Mouse (Mus musculus) ovary, postnatal 36 days (tissue): Measurements from ENCODE around the gene Sertad4.

Source experiments
- DNase-seq: peaks from one replicate; pipeline ENCODE4 v3.0.0; 2022; ENCODE audit warnings: low spot score, mixed read lengths

Sertad4 gene

DNA sequence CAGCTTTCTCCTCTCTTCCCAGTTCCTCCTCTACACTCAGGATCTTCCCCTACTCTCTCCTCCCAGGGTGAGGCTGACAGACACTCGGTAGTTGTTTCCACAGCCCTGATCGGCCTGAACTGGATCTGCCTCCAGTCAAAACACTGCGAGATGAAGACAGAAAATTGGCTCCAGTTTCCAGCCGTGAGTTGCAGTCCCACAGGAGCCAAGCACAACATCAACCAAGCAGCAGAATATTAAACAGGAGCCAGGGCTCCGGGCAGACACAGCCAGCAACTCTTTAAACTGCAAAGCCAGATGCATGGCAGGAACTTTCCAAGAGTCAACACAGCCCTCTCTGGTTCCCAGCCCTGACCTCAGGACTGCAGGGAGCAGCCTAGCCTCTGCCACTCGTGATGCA is 3.9 kb downstream of the Sertad4 start:
- peak; percentile 16 for DNase-seq

DNA sequence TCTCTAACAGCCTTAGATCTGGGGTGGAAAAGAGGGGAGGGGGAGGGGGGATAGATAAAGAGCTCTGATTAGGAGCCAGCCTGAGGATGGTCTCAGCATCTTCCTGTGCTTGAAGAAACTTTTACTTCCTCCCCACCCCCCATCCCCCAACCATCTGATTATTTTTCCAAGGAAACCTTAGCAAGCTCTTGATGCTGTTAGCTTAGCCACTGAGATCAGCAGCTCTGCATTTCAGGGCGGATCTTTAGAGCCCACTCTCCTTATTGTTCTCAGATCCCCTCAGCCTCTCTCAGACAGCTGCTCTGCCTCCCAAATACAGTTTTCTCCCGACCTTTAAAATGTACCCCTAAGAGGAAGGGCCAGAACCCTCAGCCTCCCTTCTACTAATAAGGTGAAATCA is 4.4 kb downstream of the Sertad4 start:
- DNase-seq = no peak

DNA sequence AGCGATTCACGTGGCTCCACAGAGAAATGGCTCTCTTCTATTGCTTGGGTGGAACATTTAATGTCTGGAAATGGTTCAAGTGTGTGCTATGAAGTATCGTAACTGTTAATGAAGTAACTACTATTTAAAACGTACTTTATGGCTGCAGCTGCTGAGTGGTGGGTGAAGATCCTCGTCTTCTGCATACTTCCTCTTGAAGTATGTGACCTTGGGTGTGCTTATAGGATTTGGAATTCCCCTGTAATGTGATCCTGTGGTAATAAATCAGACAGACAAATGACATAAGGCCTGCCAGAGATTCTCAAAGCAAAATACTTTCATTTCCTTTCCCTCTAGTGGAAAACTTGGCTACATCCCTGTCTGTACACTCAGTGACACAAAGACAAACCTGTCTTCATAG is 5.9 kb downstream of the Sertad4 start:
- DNase-seq = no peak

DNA sequence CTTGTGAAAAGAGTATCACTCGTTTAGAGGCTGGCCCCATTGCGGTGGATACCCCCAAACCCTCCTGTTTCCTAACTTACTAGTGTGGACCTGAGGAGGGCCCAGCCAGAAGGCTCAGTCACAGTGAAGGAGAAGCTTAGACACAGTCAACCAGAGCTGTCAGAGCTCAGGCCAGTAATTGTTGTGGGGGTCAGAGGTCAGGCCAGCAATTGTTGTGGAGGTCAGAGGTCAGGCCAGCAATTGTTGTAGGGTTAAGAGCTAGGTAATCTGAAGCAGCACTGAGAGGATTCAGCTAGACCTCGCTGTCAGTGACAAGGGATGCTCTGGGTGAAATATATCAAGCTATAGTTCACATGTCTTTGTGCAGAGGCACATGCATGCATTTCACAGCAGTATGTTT is 8.3 kb downstream of the Sertad4 start:
- DNase-seq = no peak

DNA sequence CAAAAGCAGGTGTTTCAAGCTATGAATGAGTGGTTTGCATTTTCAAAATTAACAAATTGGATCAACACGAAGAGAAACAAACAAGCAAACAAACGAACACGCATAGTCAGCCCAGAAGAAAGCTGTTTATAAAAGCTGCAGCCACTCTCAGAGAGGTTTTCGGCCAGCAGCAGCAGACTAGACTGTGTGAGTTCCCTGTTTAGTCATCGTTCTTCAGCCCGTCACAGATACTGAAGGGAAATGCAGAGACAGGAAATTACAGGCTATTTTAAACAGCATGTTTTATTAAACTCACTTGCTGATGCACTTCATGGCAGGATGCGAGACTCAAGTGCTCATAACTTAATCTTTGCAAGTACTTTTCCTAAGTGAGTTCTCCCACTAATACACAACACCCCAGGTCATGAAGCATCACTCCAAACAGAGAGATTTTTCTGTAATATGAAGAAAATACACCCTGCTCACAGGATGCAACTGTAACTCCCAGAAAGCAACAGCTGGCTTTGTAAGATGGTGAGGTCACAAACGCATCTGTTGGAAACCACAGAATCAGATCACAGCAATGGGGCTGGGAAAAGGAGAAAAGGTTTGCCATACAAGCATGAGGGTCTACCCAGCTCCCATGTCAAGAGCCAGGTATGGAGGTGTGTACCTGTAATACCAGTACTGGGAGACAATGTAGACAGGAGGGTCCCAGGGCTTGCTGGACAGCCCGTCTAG is 14.3 kb downstream of the Sertad4 start:
- DNase-seq = no peak

DNA sequence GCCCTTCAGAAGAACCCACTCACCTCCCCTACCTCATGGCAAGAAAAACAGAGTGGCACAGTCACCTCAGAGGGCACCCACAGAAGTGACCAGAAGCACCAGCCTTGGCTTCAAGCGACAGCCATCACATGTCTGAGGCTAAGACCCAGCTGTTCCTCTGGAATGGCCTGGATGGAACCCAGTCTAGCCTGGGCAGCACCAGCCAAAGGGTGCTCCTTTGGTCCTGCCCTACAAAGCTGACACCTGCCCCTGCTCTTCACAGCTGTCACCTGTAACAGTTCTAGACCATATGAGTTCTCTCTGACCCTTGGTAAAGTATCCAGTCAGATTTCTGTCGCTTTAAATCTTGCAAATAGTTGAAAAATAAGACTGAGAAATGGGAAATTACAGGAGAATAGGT is 14.9 kb downstream of the Sertad4 start:
- no peak for DNase-seq

DNA sequence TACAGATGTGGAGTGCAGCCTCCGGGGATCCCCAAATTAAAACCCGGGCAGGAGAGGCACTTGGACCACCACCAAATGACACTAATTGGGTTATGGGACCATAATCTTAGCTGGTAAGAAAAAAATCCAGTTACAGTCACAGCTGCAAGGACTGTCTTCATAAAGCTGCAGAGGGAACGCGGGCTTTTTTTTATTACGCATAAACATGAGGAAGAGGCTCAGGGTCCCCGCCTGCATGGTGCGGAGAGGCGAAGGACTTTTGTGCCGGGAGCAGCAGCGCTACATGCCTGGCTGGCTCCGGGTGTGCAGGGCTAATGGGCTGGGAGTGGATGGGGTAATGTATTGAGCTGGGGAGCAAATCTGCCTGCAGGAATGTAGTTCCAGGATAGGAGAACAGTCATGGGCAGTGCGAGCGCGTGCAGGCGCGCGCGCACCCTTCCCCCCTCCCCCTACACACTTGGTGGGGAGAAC is 20.3 kb downstream of the Sertad4 start:
- DNase-seq = peak; percentile 13

DNA sequence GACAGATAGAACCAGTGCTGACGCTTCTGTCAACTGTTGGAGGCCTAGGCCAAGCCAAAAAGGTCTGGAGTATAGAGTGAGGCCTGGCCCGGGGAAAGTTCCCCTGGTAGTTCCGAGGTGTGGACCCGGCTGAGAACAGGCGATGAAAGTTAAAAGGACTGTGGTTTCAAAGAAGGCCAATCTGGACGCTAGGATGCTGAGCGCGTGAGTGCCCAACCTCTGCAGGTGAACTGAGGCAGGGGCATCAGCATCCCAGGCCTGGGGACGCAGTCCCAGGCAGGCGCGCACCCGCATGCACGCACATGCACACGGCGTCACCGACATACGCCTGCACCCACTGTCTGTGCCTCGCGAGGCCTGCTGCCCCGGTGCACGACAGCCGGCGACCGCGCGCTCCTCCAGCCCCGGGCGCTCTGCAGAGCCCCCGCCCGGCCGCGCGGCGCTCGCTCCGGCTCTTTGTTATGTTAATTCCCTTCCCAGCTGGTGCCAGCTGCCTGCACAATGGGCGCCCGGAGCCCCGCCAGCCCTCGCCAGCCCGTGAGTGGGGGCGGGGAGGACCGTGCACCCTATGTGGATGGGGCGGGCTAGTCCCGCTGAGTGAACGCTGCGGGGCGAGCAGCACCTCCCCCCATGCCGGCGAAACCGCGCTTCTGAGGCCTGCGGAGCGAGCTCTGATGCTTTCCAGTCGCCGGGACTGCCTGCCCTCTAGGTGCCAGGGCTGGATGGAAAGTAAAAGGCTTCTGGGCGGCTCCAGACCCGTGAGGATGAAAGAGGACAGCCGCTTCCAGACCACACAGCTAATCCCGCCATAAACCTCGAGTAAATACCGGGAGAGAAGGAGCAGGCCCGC is 21.0 kb downstream of the Sertad4 start:
- peak; percentile 61 for DNase-seq

DNA sequence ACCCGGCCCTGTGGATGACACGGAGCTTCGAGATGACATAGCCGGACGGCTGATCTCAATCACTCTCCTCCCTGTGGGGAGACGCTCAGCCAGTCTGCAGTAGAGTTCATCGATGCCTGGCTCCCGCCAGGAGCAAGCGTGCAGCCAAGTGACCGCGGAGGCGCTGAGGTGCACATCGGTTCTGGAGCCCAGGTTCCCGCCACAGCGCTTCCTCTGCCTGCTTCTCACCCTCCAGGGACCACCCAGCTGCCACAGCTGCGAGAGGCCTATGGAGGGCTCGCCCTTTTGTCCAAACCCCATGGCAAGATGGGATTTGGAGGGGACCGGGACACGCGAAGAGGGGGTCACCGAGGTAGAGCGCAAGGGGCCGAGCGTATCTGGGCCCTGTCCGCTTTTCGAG is 22.0 kb downstream of the Sertad4 start:
- DNase-seq = no peak

DNA sequence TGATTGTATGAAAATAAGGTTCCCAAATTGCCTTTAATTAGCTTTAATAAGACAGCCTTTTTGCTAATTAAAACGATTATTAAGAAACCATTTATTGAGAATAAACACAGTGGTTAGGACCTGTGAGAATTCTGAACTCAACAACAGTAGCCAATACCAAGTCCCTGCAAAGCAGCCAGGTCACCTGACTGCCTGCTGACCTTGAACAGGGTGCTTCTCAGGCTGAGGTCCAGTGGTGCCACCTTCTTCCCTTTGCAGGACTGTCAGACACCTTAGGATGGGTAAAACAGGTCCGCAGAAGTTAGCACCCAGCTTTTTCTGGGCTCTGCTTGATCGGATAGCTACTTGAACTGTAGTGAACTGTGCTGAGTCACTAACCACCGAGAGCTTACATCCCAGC is 22.5 kb downstream of the Sertad4 start:
- no peak for DNase-seq

DNA sequence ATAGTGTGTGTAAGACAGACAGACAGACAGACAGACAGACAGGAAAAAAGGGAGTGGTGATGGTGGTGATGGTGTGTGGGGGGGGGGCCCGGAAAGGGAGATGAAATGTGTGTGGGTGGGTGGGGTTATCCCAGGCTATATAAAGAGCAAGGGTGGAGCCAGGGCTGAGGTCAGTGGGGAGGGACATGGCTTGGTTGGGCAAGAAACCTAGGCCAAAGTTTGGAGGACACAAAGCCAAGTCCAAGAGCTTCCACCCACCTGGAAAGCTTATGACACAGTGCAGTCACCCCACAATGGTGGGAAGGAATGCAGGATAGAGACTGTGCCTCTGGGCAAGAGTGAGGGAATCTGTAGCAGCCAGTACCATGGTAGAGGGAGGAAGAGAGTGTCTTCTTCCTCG is 23.2 kb downstream of the Sertad4 start:
- DNase-seq = no peak

DNA sequence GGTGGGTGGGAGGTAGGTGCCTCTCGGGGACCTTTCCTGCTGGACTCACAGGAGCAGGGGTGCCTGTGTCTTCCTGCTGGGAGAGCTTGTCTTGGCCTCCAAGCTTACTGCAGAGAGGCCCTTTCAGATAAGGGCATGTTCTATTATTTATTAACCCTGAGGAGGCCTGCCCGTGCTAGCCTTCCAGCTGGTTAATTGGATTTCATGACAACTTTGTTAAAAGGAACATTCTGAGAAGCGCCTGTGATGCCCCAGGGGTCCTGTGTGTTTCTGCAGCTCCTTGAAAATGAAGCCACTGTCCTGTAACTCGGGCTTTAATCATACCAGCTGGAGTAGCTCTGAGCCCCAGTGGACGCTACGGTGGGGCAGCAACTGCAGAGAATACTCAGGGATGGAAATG is 25.1 kb downstream of the Sertad4 start:
- DNase-seq = no peak

DNA sequence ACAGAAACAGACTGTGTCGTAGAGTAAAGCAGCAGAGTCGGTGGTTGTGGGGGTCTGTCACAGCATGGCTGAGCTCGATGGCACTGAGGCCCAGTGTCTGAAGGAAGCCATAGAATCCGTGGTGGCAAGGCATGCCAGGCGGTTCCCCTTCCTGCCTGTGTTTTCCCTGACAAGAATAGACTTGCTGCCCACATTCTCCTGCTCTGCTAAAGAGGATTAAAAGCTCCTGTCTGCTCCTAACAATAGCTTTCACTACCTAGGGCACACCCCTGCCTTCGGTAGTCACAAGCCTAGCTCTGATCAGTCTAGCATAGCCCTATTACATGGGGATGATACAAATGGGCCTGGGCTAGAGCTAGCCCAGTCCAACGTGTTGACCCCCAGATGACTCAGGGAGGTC is 26.6 kb downstream of the Sertad4 start:
- DNase-seq = no peak

DNA sequence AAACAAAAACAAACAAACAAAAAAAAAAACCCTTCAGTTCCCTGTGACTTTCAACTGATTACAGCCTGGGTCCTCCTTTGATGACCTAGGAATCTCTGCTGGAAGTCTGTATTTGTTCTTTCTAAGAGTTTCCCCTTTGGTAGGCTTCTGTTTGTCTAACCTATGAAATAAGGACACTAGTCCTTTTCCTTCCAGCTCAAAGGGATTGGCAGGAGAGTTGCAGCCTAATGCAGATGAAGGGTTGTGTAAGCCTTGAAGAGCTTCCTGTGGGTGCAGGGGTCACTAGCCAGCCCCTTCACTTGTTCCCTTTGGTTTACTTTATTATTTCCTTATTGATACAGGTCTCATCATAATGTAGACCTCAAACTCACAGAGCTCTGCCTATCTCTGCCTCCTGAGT is 27.6 kb downstream of the Sertad4 start:
- no peak for DNase-seq

DNA sequence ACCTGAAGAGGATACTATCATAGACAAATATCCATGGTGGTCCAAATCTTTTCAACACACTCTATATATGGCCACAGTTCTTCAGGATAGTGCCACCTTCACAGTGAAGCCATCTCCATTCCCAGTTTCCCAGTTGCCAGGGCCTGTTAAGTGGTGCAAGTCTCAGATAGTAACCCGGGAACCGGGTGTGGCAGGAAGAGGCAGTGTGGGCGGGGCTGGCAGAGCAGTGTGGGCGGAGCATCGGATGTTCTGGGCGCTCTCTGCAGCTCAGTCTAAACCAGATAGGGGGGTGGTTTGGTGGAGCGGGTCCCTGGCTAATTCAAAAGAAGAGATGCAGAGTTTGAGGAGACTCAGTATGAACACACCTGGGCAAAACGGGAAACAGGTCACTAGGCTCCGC is 29.8 kb downstream of the Sertad4 start:
- no peak for DNase-seq

DNA sequence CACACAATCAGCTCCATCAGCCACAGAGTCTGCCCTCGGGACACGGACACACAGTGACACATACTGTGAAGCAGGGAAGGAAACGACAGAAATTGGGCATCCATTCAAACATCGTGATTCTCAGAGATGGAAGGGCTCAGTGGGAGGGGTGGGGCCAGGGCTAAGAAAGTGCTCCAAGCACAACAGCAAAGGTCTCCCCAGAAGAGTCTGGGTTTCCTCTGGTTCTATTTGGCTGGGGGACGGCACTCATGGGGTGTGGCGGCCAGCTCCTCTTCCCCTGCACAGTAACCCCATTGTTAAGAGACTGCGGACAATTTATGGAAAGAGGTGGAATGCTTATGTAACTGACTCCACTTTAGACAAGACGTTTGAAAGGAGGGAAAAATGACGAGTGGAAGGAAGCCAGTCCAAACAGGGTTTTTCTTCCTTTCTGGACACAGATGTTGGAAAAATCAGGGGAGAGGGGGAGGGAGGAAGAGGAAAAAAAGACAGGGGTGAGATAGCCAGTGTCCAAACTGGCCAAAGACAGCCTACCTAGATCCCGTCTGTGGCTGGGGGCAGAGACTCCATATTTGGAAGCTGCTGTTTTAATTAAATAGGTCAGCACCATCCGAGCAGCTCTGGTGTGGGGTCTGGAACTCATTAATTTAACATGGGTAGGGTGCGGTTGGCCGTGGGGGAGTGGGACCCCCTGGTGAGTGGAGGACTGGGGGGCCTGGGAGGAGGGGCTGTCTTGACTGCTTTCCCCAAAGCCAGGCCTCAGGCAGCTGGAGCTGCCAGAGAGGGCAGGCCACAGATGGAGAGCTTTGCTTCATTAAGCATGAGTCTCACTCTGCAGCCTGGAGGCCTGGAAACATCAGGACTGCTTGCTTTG is 32.7 kb downstream of the Sertad4 start:
- peak; percentile 7 for DNase-seq

DNA sequence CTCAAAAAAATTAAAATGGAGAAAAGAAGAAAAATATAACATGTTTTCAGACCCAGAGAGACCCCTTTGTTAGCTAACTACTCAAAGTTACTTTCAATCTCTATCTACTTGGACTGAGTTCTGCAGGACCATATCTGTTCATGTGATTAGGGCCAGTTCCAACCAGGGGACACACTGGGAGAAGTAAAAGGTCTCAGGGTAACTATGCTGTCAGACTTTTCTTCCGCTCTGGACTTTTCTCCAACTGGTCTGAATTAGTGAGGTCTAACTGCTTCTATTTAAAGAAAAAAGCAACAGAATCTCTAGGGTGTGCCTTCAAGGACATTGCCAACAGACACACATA is 33.3 kb downstream of the Sertad4 start:
- no peak for DNase-seq

DNA sequence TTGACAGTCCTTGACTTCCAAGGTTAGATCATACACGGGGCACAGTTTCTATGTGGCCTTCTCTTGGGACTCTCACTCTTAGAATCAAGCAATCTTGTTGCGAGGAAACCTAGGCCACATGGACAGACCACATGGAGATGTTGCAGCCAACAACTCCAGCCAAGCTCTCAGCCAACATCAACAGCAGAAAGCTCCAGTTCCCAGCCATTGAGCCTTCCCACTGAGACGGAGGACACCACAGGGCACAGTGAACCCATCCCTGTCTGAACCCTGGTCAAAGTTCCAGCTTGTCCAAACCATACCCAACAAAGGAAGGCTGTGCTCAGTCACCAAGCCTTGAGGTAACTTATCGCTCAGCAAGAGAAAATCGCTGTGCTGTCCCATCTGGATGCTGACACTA is 37.2 kb downstream of the Sertad4 start:
- DNase-seq = no peak

DNA sequence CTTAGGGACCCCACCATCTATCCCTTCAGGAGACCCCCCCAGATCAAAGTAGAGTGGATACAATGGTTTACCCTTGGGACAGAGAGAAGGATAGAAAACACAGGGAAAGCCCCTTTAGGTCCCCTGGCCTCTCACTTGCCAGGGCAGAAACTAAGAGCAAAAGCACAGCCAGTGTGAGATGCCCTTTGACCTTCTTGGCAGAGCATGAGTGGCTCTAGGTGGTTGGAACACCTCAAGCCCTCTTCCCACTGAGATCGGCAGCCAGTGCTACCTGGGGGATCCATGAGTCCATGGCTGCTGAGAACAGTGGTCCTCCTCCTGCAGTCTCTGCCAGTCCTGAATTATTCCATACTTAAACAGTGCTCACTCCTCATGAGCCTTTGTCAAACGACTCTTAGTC is 39.8 kb downstream of the Sertad4 start:
- DNase-seq = no peak

DNA sequence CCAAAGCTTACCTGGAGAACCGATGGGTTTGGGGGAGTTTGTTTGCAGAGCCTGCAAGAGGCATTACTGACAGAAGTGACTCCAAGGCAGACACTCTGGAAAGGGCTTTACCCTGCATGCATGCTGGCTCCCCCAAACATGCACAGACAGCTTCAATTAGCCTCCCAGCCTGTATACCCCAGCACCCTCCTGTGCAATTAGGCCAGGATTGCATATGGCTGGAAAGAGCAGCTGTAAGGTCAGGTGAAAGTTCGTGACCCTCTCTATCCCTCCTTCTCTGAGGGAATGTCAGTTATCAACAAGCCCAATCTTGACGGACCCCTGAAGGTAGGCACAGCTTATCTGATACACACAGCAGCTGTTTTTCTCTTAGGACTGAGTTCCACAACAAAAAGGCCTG is 40.9 kb downstream of the Sertad4 start:
- DNase-seq = no peak

DNA sequence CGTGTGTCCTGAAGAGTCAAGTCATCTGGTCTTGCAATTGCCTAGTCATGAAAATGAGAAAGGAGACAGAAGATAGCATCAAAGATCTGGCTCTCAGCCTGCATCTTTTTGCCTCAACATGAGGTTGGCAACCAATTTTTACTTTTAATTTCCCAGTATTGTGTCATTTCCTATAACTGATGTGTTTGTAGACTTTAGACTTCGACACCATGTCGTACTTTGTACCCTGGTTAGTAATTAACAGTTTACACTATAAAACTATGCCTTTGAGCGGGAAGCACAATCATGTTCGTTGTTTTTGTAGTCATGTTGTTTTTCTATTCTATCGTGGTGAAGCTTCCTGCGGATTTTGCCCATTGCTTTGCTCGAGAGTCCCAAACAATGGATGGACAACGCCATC is 42.8 kb downstream of the Sertad4 start:
- DNase-seq = no peak

DNA sequence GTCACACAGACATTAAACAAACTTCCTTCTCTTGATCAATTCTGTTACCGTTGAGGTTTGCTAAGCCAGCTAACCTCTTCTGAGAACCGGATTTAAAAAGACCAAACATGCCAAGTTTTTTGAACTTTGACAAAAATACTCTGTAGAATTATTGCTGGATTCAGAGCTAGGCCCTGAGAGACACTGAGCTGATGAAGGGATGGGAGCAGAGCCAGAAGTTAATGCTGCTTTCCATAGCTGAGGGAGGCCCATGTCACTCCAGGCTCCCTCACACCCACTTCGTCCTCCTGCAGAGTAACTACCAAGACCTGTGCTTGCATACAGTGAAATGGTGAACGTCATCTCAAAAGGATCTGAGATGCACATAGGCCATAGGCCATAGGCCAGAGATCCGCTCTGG is 43.3 kb downstream of the Sertad4 start:
- DNase-seq = no peak
